Mouse (Mus musculus) limb, embryonic 15.5 days (tissue): Measurements from ENCODE around the gene Trnp1. TPM values are rescaled to one million over a fixed set of nuclear protein-coding genes. Genes with fewer than 3 reads are reported as not detected.

Experiments used
- ATAC-seq: fragments of 200-750 bp; cut with Nextera tagmentation; 2 replicates; pipeline ENCODE4 v1.8.0; 2017; ENCODE audit warnings: low read depth, moderate TSS enrichment; ENCODE audit not compliant: insufficient number of reproducible peaks, low FRiP score, low TSS enrichment
- H3K27ac ChIP-seq: fragments of 300-500 bp; sonication (generic); 2 replicates; pipeline ENCODE4 v1.5.1; 2015; ENCODE audit warnings: moderate library complexity, mild to moderate bottlenecking, inconsistent platforms
- H3K27me3 ChIP-seq: fragments of 300-500 bp; sonication (generic); 2 replicates; pipeline ENCODE4 v1.6.1; 2015; ENCODE audit warnings: inconsistent platforms
- H3K36me3 ChIP-seq: fragments of 300-500 bp; sonication (generic); 2 replicates; pipeline ENCODE4 v1.6.1; 2015; ENCODE audit warnings: inconsistent platforms
- H3K4me1 ChIP-seq: fragments of 300-500 bp; sonication (generic); 2 replicates; pipeline ENCODE4 v1.6.1; 2015; ENCODE audit warnings: inconsistent platforms
- H3K4me2 ChIP-seq: fragments of 300-500 bp; sonication (generic); 2 replicates; pipeline ENCODE4 v1.6.1; 2015; ENCODE audit warnings: mild to moderate bottlenecking, inconsistent platforms
- H3K4me3 ChIP-seq: fragments of 300-500 bp; sonication (generic); 2 replicates; pipeline ENCODE4 v1.5.1; 2015; ENCODE audit warnings: mild to moderate bottlenecking, inconsistent platforms
- H3K9ac ChIP-seq: fragments of 300-500 bp; sonication (generic); 2 replicates; pipeline ENCODE4 v1.6.1; 2015; ENCODE audit warnings: inconsistent platforms
- H3K9me3 ChIP-seq: fragments of 300-500 bp; sonication (generic); 2 replicates; pipeline ENCODE4 v1.6.1; 2016; ENCODE audit warnings: inconsistent platforms
- WGBS: fragments of 180-500 bp; shearing (Covaris S2); methylation state at CpG from one replicate; pipeline ENCODE4 v1.1.7; 2015; 5-methylcytosine and 5-hydroxymethylcytosine counted together
- polyA plus RNA-seq: library from polyadenylated mRNA; unstranded; fragments of >200 nt; fragmentation: Nextera tagmentation; extraction: Ambion mirVana; gene quantifications from 2 replicates; pipeline ENCODE4 v1.2.1, GENCODE M21; 2015

Trnp1 gene
- polyA plus RNA-seq, 1 experiment from 2014 or later: 4.0 TPM

- Histone ChIP-seq H3K4me3 (no peak overlapping the region), H3K27me3 (peaks cover 13% of the 10 kb centered on the region)
- no peak for ATAC-seq
Measured at GRCm38 (mm10) chr4:133511050-133511449, 12.7 kb upstream of the Trnp1 start.

GRCm38 (mm10) chr4:133508990-133509389 lies 10.6 kb upstream of the Trnp1 start:
- Histone ChIP-seq H3K36me3 (no peaks in the 10 kb centered on the region), H3K4me1 (0 out of 2 replicates have a peak, but pooled peaks cover 2% of the 10 kb centered on the region), H3K9ac (no peak overlapping the region), H3K27ac (no peak overlapping the region), H3K4me2 (no peak overlapping the region), H3K9me3 (no peaks in the 10 kb centered on the region), H3K27me3 (peaks cover 30% of the 10 kb centered on the region), H3K4me3 (no peak overlapping the region)
- WGBS: 75% methylated on average over 7 of the region's 7 CpGs
- ATAC-seq: no peak

More at GRCm38 (mm10) chr4:133511050-133511449, 12.7 kb upstream of the Trnp1 start:
- H3K9ac ChIP-seq: no peak overlapping the region
- H3K36me3 ChIP-seq: no peaks in the 10 kb centered on the region
- no peak overlapping the region for H3K27ac ChIP-seq
- no peaks in the 10 kb centered on the region for H3K9me3 ChIP-seq
- 75% methylated on average over 5 of the region's 5 CpGs for WGBS
- no peak overlapping the region for H3K4me2 ChIP-seq
- no peaks in the 10 kb centered on the region for H3K4me1 ChIP-seq

- no peak for ATAC-seq
- Histone ChIP-seq H3K4me1 (0 out of 2 replicates have a peak, but pooled peaks cover 2% of the 10 kb centered on the region), H3K27ac (no peak overlapping the region), H3K9ac (no peak overlapping the region), H3K4me3 (no peak overlapping the region), H3K27me3 (peaks cover 42% of the 10 kb centered on the region), H3K4me2 (no peak overlapping the region), H3K9me3 (no peaks in the 10 kb centered on the region), H3K36me3 (no peaks in the 10 kb centered on the region)
- WGBS: 67% methylated on average over 5 of the region's 5 CpGs
Measured at GRCm38 (mm10) chr4:133506573-133506972, 8.2 kb upstream of the Trnp1 start.

GRCm38 (mm10) chr4:133504755-133505485 lies 6.6 kb upstream of the Trnp1 start:
- Histone ChIP-seq H3K27me3 (peaks cover 55% of the 10 kb centered on the region), H3K4me1 (0 out of 2 replicates have a peak, but pooled peaks cover 2% of the 10 kb centered on the region), H3K36me3 (no peaks in the 10 kb centered on the region), H3K9me3 (no peaks in the 10 kb centered on the region), H3K27ac (no peak overlapping the region), H3K9ac (no peak overlapping the region), H3K4me2 (no peak overlapping the region), H3K4me3 (no peak overlapping the region)
- ATAC-seq: no peak
- WGBS: 56% methylated on average over 9 of the region's 9 CpGs

GRCm38 (mm10) chr4:133504300-133504699 lies 6.0 kb upstream of the Trnp1 start:
- Histone ChIP-seq H3K27ac (no peak overlapping the region), H3K4me1 (0 out of 2 replicates have a peak, but pooled peaks cover 2% of the 10 kb centered on the region), H3K9ac (no peak overlapping the region), H3K4me2 (no peak overlapping the region), H3K4me3 (no peak overlapping the region), H3K36me3 (no peaks in the 10 kb centered on the region), H3K27me3 (peaks cover 61% of the 10 kb centered on the region), H3K9me3 (no peaks in the 10 kb centered on the region)
- no peak for ATAC-seq
- 49% methylated on average over 5 of the region's 5 CpGs for WGBS

GRCm38 (mm10) chr4:133501514-133501913 lies 3.2 kb upstream of the Trnp1 start:
- 59% methylated on average over 7 of the region's 7 CpGs for WGBS
- Histone ChIP-seq H3K4me3 (no peak overlapping the region), H3K4me2 (no peak overlapping the region), H3K27ac (no peak overlapping the region), H3K9ac (no peak overlapping the region), H3K36me3 (no peaks in the 10 kb centered on the region), H3K27me3 (peaks cover 79% of the 10 kb centered on the region), H3K9me3 (no peaks in the 10 kb centered on the region), H3K4me1 (peaks cover 25% of the 10 kb centered on the region)
- ATAC-seq: no peak

- H3K9me3 ChIP-seq: no peaks in the 10 kb centered on the region
- ATAC-seq: no peak
- H3K27me3 ChIP-seq: peaks cover 67% of the 10 kb centered on the region
- no peaks in the 10 kb centered on the region for H3K36me3 ChIP-seq
- no peak overlapping the region for H3K27ac ChIP-seq
- H3K4me2 ChIP-seq: peak overlapping the region; percentile 99
- peaks cover 30% of the 10 kb centered on the region for H3K4me1 ChIP-seq
- WGBS: under 1% methylated on average over 60 of the region's 70 CpGs
- peak overlapping the region; percentile 65 for H3K4me3 ChIP-seq
- H3K9ac ChIP-seq: peak overlapping the region; percentile 56
Measured at GRCm38 (mm10) chr4:133497461-133498159, 740 bp downstream of the Trnp1 start.

GRCm38 (mm10) chr4:133496738-133497445 lies 1.5 kb downstream of the Trnp1 start:
- peak overlapping the region; percentile 99; the same call in 1 of the 2 replicates for H3K4me2 ChIP-seq
- H3K9me3 ChIP-seq: no peaks in the 10 kb centered on the region
- H3K4me3 ChIP-seq: peak overlapping the region; percentile 65
- no peaks in the 10 kb centered on the region for H3K36me3 ChIP-seq
- no peak overlapping the region for H3K27ac ChIP-seq
- ATAC-seq: no peak
- peaks cover 30% of the 10 kb centered on the region for H3K4me1 ChIP-seq
- no peak overlapping the region for H3K9ac ChIP-seq
- H3K27me3 ChIP-seq: peaks cover 67% of the 10 kb centered on the region
- 21% methylated on average over 6 of the region's 6 CpGs for WGBS

GRCm38 (mm10) chr4:133495711-133496110 lies 2.6 kb downstream of the Trnp1 start:
- peaks cover 34% of the 10 kb centered on the region for H3K4me1 ChIP-seq
- H3K4me2 ChIP-seq: no peak overlapping the region
- H3K9me3 ChIP-seq: no peaks in the 10 kb centered on the region
- ATAC-seq: no peak
- peaks cover 59% of the 10 kb centered on the region for H3K27me3 ChIP-seq
- H3K4me3 ChIP-seq: no peak overlapping the region
- no peak overlapping the region for H3K9ac ChIP-seq
- no peak overlapping the region for H3K27ac ChIP-seq
- 30% methylated on average over 7 of the region's 7 CpGs for WGBS
- H3K36me3 ChIP-seq: no peaks in the 10 kb centered on the region

- no peaks in the 10 kb centered on the region for H3K9me3 ChIP-seq
- H3K4me2 ChIP-seq: no peak overlapping the region
- H3K4me1 ChIP-seq: peaks cover 34% of the 10 kb centered on the region
- no peaks in the 10 kb centered on the region for H3K36me3 ChIP-seq
- no peak overlapping the region for H3K9ac ChIP-seq
- H3K27ac ChIP-seq: no peak overlapping the region
- peaks cover 51% of the 10 kb centered on the region for H3K27me3 ChIP-seq
- H3K4me3 ChIP-seq: no peak overlapping the region
- 60% methylated on average over 4 of the region's 4 CpGs for WGBS
- no peak for ATAC-seq
Measured at GRCm38 (mm10) chr4:133494867-133495266, 3.5 kb downstream of the Trnp1 start.

- 2% methylated on average over 12 of the region's 12 CpGs for WGBS
- no peak overlapping the region for H3K27ac ChIP-seq
- H3K36me3 ChIP-seq: no peaks in the 10 kb centered on the region
- H3K4me2 ChIP-seq: peak overlapping the region; percentile 55
- peaks cover 47% of the 10 kb centered on the region for H3K27me3 ChIP-seq
- no peaks in the 10 kb centered on the region for H3K9me3 ChIP-seq
- no peak for ATAC-seq
- H3K9ac ChIP-seq: no peak overlapping the region
- H3K4me3 ChIP-seq: peak overlapping the region; percentile 29
- peaks cover 39% of the 10 kb centered on the region for H3K4me1 ChIP-seq
Measured at GRCm38 (mm10) chr4:133494432-133494831, 3.9 kb downstream of the Trnp1 start.

- Histone ChIP-seq H3K4me3 (peak overlapping the region; percentile 29), H3K27me3 (peaks cover 41% of the 10 kb centered on the region), H3K36me3 (no peaks in the 10 kb centered on the region), H3K4me2 (peak overlapping the region; percentile 55), H3K4me1 (peaks cover 40% of the 10 kb centered on the region), H3K27ac (no peak overlapping the region), H3K9ac (no peak overlapping the region), H3K9me3 (no peaks in the 10 kb centered on the region)
- ATAC-seq: no peak
- WGBS: 25% methylated on average over 9 of the region's 12 CpGs
Measured at GRCm38 (mm10) chr4:133493895-133494294, 4.5 kb downstream of the Trnp1 start.
